Mouse (Mus musculus): Measurements from ENCODE around the gene Krtap19-3. TPM values are rescaled to one million over a fixed set of nuclear protein-coding genes. Genes with fewer than 3 reads are reported as not detected.

Gene Krtap19-3
- not detected for polyA plus RNA-seq (2012; fragmentation: generic; extraction: Trizol)
- long read RNA-seq, experiment 1: 0 reads
- long read RNA-seq, experiment 2: 0 reads

DNA sequence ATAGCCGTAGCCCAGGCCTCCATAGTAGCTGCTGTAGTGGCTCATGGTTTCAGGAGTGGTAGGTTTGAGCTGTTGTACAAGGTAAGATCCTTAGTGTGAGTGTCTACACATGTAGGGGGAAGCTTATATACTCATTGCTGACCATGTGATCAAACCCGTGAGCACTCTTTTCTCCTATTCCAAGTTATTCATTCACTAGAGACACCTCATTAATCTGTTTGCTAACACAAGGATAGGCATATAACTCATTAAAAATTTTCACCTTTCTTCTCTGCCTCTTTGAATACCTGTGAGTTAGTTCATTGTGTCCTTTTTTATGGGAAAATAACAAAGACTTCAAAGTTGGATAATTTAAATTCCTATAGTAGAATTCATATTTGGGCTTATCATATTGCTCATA lies at the start of gene Krtap19-3:
Krtap19-3 (minus strand) TSS at position 101 of the 400 bp plus-strand sequence.
- TF ChIP-seq MYOD1 (IDR thresholded peaks at IDR 0.05; ENCODE audit: control insufficient read depth, insufficient read length, low read depth) (no peak), CTCF (IDR thresholded peaks at IDR 0.05; ENCODE audit: control insufficient read depth, insufficient read depth, insufficient read length) (no peak), FOSL1 (IDR thresholded peaks at IDR 0.05; ENCODE audit: insufficient read depth, low read length, poor library complexity, severe bottlenecking) (no peak), USF1 (IDR thresholded peaks at IDR 0.05; ENCODE audit: low read depth) (no peak), MYOG (IDR thresholded peaks at IDR 0.05; ENCODE audit: control insufficient read depth, extremely low read depth, insufficient read length) (no peak), MAX (IDR thresholded peaks at IDR 0.05) (no peak), CEBPB (IDR thresholded peaks at IDR 0.05; ENCODE audit: low read depth) (no peak)
- H3K27me3 ChIP-seq (ENCODE audit: control insufficient read depth, insufficient read depth, insufficient read length): no peaks in the 10 kb centered on the region
- H3K36me3 ChIP-seq (ENCODE audit: control insufficient read depth, insufficient read depth): no peaks in the 10 kb centered on the region
- no peak within 1 kb of the TSS for H3K4me3 ChIP-seq (ENCODE audit: insufficient read depth, poor library complexity, severe bottlenecking)
- H3K79me3 ChIP-seq (ENCODE audit: low read depth): no peaks in the 10 kb centered on the region
- no peaks in the 10 kb centered on the region for H3K79me2 ChIP-seq (ENCODE audit: control insufficient read depth, insufficient read depth)
- H3ac ChIP-seq (ENCODE audit: control insufficient read depth, insufficient read length, low read depth): no peak within 1 kb of the TSS

DNA sequence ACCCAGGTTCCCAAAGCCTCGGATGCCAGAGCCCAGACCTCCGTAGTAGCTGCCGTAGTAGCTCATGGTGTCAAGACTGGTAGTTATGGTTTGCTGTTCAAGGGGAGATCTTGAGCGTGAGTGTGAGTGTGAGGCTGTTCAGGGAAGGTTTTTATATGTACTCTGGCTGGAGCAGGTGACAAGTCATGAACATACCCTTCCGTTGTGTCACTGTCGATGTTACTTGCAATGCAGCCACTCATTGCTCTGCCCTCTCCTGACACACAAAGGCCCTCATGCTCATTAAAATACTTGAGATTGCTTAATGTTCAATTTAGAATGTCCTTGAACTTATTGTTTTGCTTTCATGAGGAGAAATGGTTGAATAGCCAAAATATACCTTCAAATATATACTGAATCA lies 18.5 kb upstream of the Krtap19-3 start, which contains the start of gene Krtap19-5:
Krtap19-5 (minus strand) TSS at position 101 of the 400 bp plus-strand sequence.
- no peaks in the 10 kb centered on the region for H3K36me3 ChIP-seq (ENCODE audit: control insufficient read depth, insufficient read depth)
- TF ChIP-seq CEBPB (IDR thresholded peaks at IDR 0.05; ENCODE audit: low read depth): no peak
- TF ChIP-seq USF1 (IDR thresholded peaks at IDR 0.05; ENCODE audit: low read depth): no peak
- no peak for TF ChIP-seq FOSL1 (IDR thresholded peaks at IDR 0.05; ENCODE audit: insufficient read depth, low read length, poor library complexity, severe bottlenecking)
- TF ChIP-seq MYOD1 (IDR thresholded peaks at IDR 0.05; ENCODE audit: control insufficient read depth, insufficient read length, low read depth): no peak
- TF ChIP-seq MAX (IDR thresholded peaks at IDR 0.05): no peak
- no peak for TF ChIP-seq MYOG (IDR thresholded peaks at IDR 0.05; ENCODE audit: control insufficient read depth, extremely low read depth, insufficient read length)
- no peak for TF ChIP-seq CTCF (IDR thresholded peaks at IDR 0.05; ENCODE audit: control insufficient read depth, insufficient read depth, insufficient read length)

DNA sequence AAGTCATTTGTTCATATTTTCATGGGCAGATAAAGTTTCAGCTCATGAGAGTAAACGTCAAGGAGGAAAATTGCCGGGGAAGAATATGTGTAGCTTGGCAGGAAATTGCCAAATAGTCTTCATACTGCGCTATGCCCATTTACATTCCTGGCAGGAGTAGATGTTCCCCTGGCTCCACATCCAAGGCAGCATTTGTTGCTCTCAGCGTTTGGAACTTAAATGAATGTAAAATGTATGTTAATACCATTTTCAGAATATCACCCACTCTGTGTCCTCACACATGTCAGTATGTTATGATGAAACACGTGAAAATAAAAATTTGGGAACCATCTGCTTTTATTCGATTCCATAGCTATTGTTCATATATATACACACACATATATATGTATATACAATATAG lies 9.0 kb upstream of the Krtap19-3 start:
- Histone ChIP-seq H3ac (ENCODE audit: control insufficient read depth, insufficient read length, low read depth) (no peak overlapping the region), H3K79me3 (ENCODE audit: low read depth) (no peaks in the 10 kb centered on the region), H3K79me2 (ENCODE audit: control insufficient read depth, insufficient read depth) (no peaks in the 10 kb centered on the region), H3K36me3 (ENCODE audit: control insufficient read depth, insufficient read depth) (no peaks in the 10 kb centered on the region), H3K4me3 (ENCODE audit: insufficient read depth, poor library complexity, severe bottlenecking) (no peak overlapping the region), H3K27me3 (ENCODE audit: control insufficient read depth, insufficient read depth, insufficient read length) (no peaks in the 10 kb centered on the region)
- TF ChIP-seq CEBPB (IDR thresholded peaks at IDR 0.05; ENCODE audit: low read depth) (no peak), MYOG (IDR thresholded peaks at IDR 0.05; ENCODE audit: control insufficient read depth, extremely low read depth, insufficient read length) (no peak), FOSL1 (IDR thresholded peaks at IDR 0.05; ENCODE audit: insufficient read depth, low read length, poor library complexity, severe bottlenecking) (no peak), MYOD1 (IDR thresholded peaks at IDR 0.05; ENCODE audit: control insufficient read depth, insufficient read length, low read depth) (no peak), MAX (IDR thresholded peaks at IDR 0.05) (no peak), USF1 (IDR thresholded peaks at IDR 0.05; ENCODE audit: low read depth) (no peak), CTCF (IDR thresholded peaks at IDR 0.05; ENCODE audit: control insufficient read depth, insufficient read depth, insufficient read length) (no peak)

More for the DNA sequence above, 18.5 kb upstream of the Krtap19-3 start, which contains the start of gene Krtap19-5:
- H3K79me3 ChIP-seq (ENCODE audit: low read depth): no peaks in the 10 kb centered on the region
- no peaks in the 10 kb centered on the region for H3K27me3 ChIP-seq (ENCODE audit: control insufficient read depth, insufficient read depth, insufficient read length)
- H3K4me3 ChIP-seq (ENCODE audit: insufficient read depth, poor library complexity, severe bottlenecking): no peak within 1 kb of the TSS
- no peaks in the 10 kb centered on the region for H3K79me2 ChIP-seq (ENCODE audit: control insufficient read depth, insufficient read depth)
- no peak within 1 kb of the TSS for H3ac ChIP-seq (ENCODE audit: control insufficient read depth, insufficient read length, low read depth)

DNA sequence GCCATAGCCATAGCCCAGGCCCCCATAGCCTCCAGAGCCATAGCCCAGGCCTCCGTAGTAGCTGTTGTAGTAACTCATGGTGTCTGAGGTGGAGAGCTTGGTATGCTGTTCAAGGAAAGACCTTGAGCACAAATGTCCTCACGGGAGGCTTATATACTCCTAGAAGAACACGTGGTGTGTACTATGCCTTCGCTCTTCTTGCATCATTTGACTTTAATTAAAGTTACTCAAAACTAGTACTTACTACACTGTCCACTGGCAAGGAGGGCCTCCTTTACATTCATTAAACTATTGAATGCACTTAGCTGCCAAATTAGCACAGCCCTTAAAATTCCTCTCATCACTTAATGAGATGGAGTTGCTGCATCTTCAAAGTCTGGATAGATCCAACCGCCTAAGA lies 7.2 kb upstream of the Krtap19-3 start, which contains the start of gene Krtap19-4:
Krtap19-4 (minus strand) TSS at position 101 of the 400 bp plus-strand sequence.
- no peak within 1 kb of the TSS for H3ac ChIP-seq (ENCODE audit: control insufficient read depth, insufficient read length, low read depth)
- H3K36me3 ChIP-seq (ENCODE audit: control insufficient read depth, insufficient read depth): no peaks in the 10 kb centered on the region
- no peak within 1 kb of the TSS for H3K4me3 ChIP-seq (ENCODE audit: insufficient read depth, poor library complexity, severe bottlenecking)
- TF ChIP-seq FOSL1 (IDR thresholded peaks at IDR 0.05; ENCODE audit: insufficient read depth, low read length, poor library complexity, severe bottlenecking) (no peak), MYOD1 (IDR thresholded peaks at IDR 0.05; ENCODE audit: control insufficient read depth, insufficient read length, low read depth) (no peak), CTCF (IDR thresholded peaks at IDR 0.05; ENCODE audit: control insufficient read depth, insufficient read depth, insufficient read length) (no peak), MYOG (IDR thresholded peaks at IDR 0.05; ENCODE audit: control insufficient read depth, extremely low read depth, insufficient read length) (no peak), USF1 (IDR thresholded peaks at IDR 0.05; ENCODE audit: low read depth) (no peak)
- H3K79me3 ChIP-seq (ENCODE audit: low read depth): no peaks in the 10 kb centered on the region
- no peaks in the 10 kb centered on the region for H3K27me3 ChIP-seq (ENCODE audit: control insufficient read depth, insufficient read depth, insufficient read length)
- no peaks in the 10 kb centered on the region for H3K79me2 ChIP-seq (ENCODE audit: control insufficient read depth, insufficient read depth)

DNA sequence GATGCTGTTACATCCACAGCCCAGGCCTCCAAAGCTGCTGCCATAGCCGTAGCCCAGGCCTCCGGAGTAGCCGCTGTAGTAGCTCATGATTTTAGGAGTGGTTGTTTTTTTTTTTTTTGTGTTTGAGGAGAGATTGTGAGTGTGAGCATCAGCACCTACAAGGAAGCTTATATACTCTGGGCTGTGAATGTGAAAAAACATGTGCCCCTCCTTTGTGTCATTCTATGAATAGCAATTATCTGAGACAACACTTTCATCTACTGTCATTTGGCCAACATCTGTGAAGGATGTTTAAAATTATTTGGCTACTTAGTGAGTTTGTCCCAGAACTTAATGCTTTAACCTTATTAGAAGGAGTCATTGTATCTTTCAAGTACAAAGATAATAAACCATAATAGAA lies 3.7 kb downstream of the Krtap19-3 start, which contains the start of gene Krtap19-2:
Krtap19-2 (minus strand) TSS at position 101 of the 400 bp plus-strand sequence.
- Histone ChIP-seq H3K27me3 (ENCODE audit: control insufficient read depth, insufficient read depth, insufficient read length) (no peaks in the 10 kb centered on the region), H3K79me3 (ENCODE audit: low read depth) (no peaks in the 10 kb centered on the region), H3ac (ENCODE audit: control insufficient read depth, insufficient read length, low read depth) (no peak within 1 kb of the TSS), H3K79me2 (ENCODE audit: control insufficient read depth, insufficient read depth) (no peaks in the 10 kb centered on the region), H3K4me3 (ENCODE audit: insufficient read depth, poor library complexity, severe bottlenecking) (no peak within 1 kb of the TSS), H3K36me3 (ENCODE audit: control insufficient read depth, insufficient read depth) (no peaks in the 10 kb centered on the region)
- TF ChIP-seq FOSL1 (IDR thresholded peaks at IDR 0.05; ENCODE audit: insufficient read depth, low read length, poor library complexity, severe bottlenecking): no peak
- no peak for TF ChIP-seq USF1 (IDR thresholded peaks at IDR 0.05; ENCODE audit: low read depth)
- TF ChIP-seq MYOD1 (IDR thresholded peaks at IDR 0.05; ENCODE audit: control insufficient read depth, insufficient read length, low read depth): no peak
- TF ChIP-seq CTCF (IDR thresholded peaks at IDR 0.05; ENCODE audit: control insufficient read depth, insufficient read depth, insufficient read length): no peak
- no peak for TF ChIP-seq CEBPB (IDR thresholded peaks at IDR 0.05; ENCODE audit: low read depth)
- no peak for TF ChIP-seq MAX (IDR thresholded peaks at IDR 0.05)
- no peak for TF ChIP-seq MYOG (IDR thresholded peaks at IDR 0.05; ENCODE audit: control insufficient read depth, extremely low read depth, insufficient read length)

All from C2C12 (cell line).